Mouse (Mus musculus) kidney, adult 2 months (tissue): ENCODE results near the gene Pi4k2a. TPM values are rescaled to one million over a fixed set of nuclear protein-coding genes. Genes with fewer than 3 reads are reported as not detected.

Source experiments
- DNase-seq: peaks from one replicate; pipeline ENCODE4 v3.0.0; 2021
- H3K27ac ChIP-seq: fragments of 200-500 bp; 2 replicates; pipeline ENCODE4 v1.5.1; 2012; ENCODE audit warnings: low read depth, low read length, control low read depth, inconsistent platforms; ENCODE audit not compliant: insufficient read depth
- H3K27me3 ChIP-seq: fragments of 200-500 bp; replicated peaks from 2 replicates; pipeline ENCODE4 v1.6.1; 2012; ENCODE audit warnings: mild to moderate bottlenecking, moderate library complexity, low read length, inconsistent platforms; ENCODE audit not compliant: control insufficient read depth, insufficient read depth
- H3K36me3 ChIP-seq: fragments of 200-500 bp; 2 replicates; pipeline ENCODE4 v1.6.1; 2012; ENCODE audit warnings: mild to moderate bottlenecking, moderate library complexity, low read length, inconsistent platforms; ENCODE audit not compliant: control insufficient read depth, insufficient read depth
- H3K4me1 ChIP-seq: fragments of 200-500 bp; 2 replicates; pipeline ENCODE4 v1.6.1; 2011; ENCODE audit warnings: low read length; ENCODE audit not compliant: control insufficient read depth, insufficient read depth
- H3K4me3 ChIP-seq: fragments of 200-500 bp; 2 replicates; pipeline ENCODE4 v1.5.1; 2011; ENCODE audit warnings: mild to moderate bottlenecking, low read depth, low read length, control low read depth; ENCODE audit not compliant: insufficient read depth
- CTCF ChIP-seq: fragments of 200-500 bp; conservative IDR thresholded peaks from 2 replicates; pipeline ENCODE4 v1.5.1; 2011; ENCODE audit warnings: low read depth, mild to moderate bottlenecking, control low read depth, low read length, moderate library complexity, mixed read lengths; ENCODE audit not compliant: insufficient read depth, insufficient read length
- POLR2A ChIP-seq: fragments of 200-500 bp; IDR thresholded peaks from one replicate; pipeline ENCODE4 v1.6.1; 2011; ENCODE audit warnings: low read depth, low read length, control low read depth
- WGBS: fragments of 180-500 bp; shearing (Covaris S2); methylation state at CpG from one replicate; pipeline ENCODE4 v1.1.7; 2018; 5-methylcytosine and 5-hydroxymethylcytosine counted together
- polyA plus RNA-seq: library from polyadenylated mRNA; depleted of rRNA; stranded (reverse); fragments of >200 nt; gene quantifications from 2 replicates; pipeline ENCODE4 v1.2.3, GENCODE M21; 2012

Pi4k2a gene
- polyA plus RNA-seq, 1 experiment, result 41.7 TPM

DNA sequence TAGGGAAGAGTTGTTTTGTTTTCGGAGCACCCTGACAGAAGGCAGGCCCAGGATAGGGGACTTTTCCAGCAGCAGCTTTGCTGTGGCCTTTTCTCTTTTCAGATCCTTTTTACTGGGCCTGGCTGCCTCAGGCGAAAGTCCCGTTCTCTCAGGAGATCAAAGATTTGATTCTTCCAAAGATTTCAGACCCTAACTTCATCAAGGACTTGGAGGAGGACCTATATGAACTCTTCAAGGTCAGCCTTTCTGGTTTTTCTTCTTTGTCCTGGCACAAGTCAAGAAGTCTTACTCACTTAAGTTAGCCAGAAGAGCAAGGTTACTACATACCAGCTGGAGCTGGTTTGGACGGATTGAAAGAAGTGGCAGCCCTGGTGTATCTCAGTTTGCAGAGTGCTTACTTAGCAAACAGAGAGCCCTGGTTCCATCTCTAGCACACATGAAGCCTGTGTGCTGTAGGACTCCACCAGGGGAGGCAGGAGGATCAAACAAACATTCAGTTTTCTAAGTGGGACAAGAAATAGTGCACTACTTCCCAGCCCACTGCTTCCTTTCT is 25.6 kb downstream of the Pi4k2a start:
- Histone ChIP-seq H3K27ac (peak overlapping the region; percentile 19; the same call in 1 of the 2 replicates), H3K4me3 (no peak overlapping the region), H3K27me3 (no peaks in the 10 kb centered on the region), H3K36me3 (peaks cover 3% of the 10 kb centered on the region; the same call in 1 of the 2 replicates), H3K4me1 (no peaks in the 10 kb centered on the region)
- WGBS, result 79% methylated on average over 4 of the region's 4 CpGs
- DNase-seq, result peak; percentile 29
- TF ChIP-seq POLR2A (no peak), CTCF (no peak)

DNA sequence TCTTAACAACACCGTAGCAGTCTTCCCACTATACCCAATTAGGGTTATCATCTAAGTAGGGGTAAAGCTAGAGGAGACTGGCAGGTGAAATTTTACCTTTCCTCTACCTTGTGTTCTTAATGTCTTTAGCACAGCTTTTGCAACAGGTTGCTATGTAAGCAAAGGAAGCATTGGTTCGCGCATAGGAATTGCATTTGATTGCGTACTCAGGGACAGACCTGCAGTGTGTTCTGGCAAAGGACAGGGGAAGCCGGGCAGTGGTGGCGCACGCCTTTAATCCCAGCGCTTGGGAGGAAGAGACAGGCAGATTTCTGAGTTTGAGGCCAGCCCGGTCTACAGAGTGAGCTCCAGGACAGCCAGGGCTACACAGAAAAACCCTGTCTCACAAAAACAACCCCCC is 27.9 kb downstream of the Pi4k2a start:
- Histone ChIP-seq H3K27me3 (no peaks in the 10 kb centered on the region), H3K36me3 (peaks cover 2% of the 10 kb centered on the region; the same call in 1 of the 2 replicates), H3K4me1 (no peaks in the 10 kb centered on the region), H3K4me3 (no peak overlapping the region), H3K27ac (no peak overlapping the region)
- DNase-seq, result no peak
- 94% methylated on average over 9 of the region's 9 CpGs for WGBS
- TF ChIP-seq CTCF, result no peak
- TF ChIP-seq POLR2A, result no peak

DNA sequence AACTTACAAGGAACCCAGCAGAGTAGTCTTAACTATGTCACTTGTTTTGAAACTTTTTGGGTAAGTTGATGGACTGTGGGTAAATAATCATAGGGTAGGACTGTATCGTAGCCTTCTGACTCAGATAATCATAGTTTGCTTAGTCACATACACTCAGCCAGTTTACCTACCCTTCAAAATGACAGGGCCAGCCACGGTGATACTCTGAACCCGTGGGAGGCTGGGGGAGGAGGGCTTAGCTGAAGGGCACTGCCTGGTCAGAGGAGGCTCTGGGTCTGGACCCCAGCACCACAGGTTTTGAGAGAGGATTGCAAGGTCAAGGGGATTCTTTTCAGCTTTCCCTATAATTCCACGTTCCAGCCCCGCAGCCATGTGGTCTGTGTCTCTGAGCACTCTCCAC is 28.3 kb downstream of the Pi4k2a start:
- no peak for DNase-seq
- Histone ChIP-seq H3K36me3 (peaks cover 2% of the 10 kb centered on the region; the same call in 1 of the 2 replicates), H3K27ac (no peak overlapping the region), H3K4me3 (no peak overlapping the region), H3K27me3 (no peaks in the 10 kb centered on the region), H3K4me1 (no peaks in the 10 kb centered on the region)
- TF ChIP-seq CTCF, result no peak
- TF ChIP-seq POLR2A, result no peak
- 63% methylated on average over 5 of the region's 5 CpGs for whole genome bisulfite sequencing

DNA sequence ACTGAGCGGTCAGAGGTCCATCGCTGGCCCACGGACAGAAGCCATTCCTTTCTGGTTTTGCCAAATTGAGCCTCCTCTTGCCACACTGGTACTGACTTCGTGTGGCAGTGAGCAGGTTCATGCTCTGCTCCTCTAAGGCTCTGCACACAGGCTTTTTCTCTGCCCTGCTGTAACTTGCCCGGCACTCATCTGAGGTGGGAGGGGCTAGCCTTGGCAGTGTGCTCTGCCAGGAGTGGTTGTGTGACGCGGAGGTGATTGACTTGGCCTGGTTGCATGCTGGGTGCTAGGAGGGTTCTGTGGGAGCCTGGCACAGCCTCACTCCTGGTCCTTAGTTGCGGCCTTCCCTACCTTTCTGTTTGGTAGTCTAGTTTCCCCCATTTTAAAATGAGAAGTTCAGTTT is 30.2 kb downstream of the Pi4k2a start:
- no peak overlapping the region for H3K27ac ChIP-seq
- WGBS, result 78% methylated on average over 8 of the region's 8 CpGs
- H3K27me3 ChIP-seq, result no peaks in the 10 kb centered on the region
- no peak for DNase-seq
- H3K4me3 ChIP-seq, result no peak overlapping the region
- no peaks in the 10 kb centered on the region for H3K4me1 ChIP-seq
- TF ChIP-seq POLR2A, result no peak
- H3K36me3 ChIP-seq, result no peaks in the 10 kb centered on the region

DNA sequence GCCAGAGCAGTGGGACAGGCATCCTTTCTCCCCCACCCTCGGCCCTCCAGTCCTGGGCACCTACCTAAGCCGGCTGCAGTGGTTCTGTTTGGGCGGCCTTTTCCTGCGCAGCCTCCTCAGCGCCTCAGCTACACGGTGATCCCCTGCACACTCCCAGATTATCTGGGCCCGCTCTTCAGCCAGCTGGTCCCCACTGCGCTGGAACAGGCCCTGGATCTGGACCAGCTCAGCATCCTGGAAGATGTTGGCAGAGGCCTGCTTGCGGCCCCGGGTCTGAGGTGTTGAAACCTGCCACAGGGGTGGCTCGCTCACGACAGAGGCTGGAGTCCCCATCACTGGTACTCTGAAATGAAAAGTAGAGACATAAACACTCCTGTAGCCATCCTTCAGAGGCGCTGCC is 34.4 kb downstream of the Pi4k2a start:
- 92% methylated on average over 13 of the region's 13 CpGs for WGBS
- Histone ChIP-seq H3K36me3 (no peaks in the 10 kb centered on the region), H3K4me3 (no peak overlapping the region), H3K27me3 (no peaks in the 10 kb centered on the region), H3K4me1 (peaks cover 10% of the 10 kb centered on the region; the same call in 1 of the 2 replicates), H3K27ac (no peak overlapping the region)
- DNase-seq, result no peak
- TF ChIP-seq POLR2A (no peak), CTCF (no peak)

DNA sequence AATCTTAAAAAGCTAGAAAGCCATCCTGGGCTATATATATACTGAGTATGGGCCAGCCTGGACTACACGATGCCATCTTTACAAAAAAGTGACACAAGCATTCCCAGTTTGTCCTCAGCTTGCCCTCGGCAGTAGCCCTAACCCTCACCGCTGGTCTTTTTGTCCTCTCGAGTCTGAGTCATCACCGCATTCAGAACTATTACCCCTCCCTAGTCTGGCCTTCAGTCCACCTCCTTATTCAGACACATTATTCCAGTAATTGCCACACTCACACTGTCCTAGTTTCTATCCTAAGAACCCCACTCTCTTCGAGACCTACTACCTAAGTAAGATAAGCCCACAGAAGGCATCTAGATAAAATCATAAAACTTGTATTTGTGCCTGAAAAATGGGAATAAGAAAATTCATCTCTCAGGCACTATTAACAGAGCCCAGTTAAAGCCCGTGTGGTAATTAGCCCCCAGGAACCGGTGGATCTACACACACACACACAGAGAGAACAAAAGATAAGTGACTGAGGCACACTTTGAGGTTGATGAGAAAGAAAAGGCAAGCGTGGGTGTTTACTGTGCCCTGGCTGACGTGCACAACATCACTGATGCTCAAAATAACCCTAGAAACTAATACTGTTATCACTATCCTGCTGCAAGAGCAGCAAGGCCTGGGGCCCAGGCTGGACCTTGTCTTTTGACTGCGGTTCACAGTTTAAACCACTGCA is 35.4 kb downstream of the Pi4k2a start:
- Histone ChIP-seq H3K27me3 (no peaks in the 10 kb centered on the region), H3K4me3 (no peak overlapping the region), H3K4me1 (peaks cover 10% of the 10 kb centered on the region; the same call in 1 of the 2 replicates), H3K36me3 (no peaks in the 10 kb centered on the region), H3K27ac (no peak overlapping the region)
- WGBS, result 89% methylated on average over 11 of the region's 11 CpGs
- TF ChIP-seq POLR2A (no peak), CTCF (no peak)
- no peak for DNase-seq

DNA sequence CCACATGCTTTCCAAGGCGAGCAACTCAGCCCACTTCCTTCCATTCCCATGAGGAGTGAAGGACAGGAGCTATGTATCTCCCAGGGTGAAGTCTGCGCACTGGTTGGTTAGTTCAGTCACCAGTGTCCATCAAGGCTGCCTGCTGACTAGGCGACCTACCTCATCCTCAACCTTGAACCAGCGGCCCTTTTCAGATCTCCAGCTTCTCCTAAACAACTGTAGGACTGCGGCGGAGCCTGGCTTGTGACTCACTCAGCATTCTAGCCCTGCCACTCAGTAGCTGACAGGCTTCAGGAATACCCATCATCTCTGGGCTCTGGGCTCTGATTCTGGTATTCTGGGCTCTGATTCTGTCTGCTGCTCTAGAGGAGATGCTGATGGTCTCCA is 35.9 kb downstream of the Pi4k2a start:
- Histone ChIP-seq H3K27ac (no peak overlapping the region), H3K4me3 (no peak overlapping the region), H3K4me1 (peaks cover 10% of the 10 kb centered on the region; the same call in 1 of the 2 replicates), H3K27me3 (no peaks in the 10 kb centered on the region), H3K36me3 (no peaks in the 10 kb centered on the region)
- TF ChIP-seq POLR2A, result no peak
- no peak for TF ChIP-seq CTCF
- WGBS, result 91% methylated on average over 6 of the region's 6 CpGs
- DNase-seq, result no peak
